Mouse (Mus musculus) heart, postnatal 0 days (tissue): ENCODE measurements around the gene Krtap9-3.

Experiments
- CTCF ChIP-seq: IDR thresholded peaks from 2 replicates; pipeline ENCODE4 v1.5.1; 2016; ENCODE audit warnings: antibody characterized with exemption, control low read depth, low read depth
- EP300 ChIP-seq: IDR thresholded peaks from 2 replicates; pipeline ENCODE4 v1.6.1; 2016; ENCODE audit warnings: antibody characterized with exemption, low read depth

- TF ChIP-seq CTCF (no peak), EP300 (no peak)
Measured at GRCm38 (mm10) chr11:99630890-99631289, 33.0 kb upstream of the Krtap9-3 start.
